Mouse (Mus musculus) B cell, adult 62 days (primary cell): ENCODE measurements around the gene Gm8206. TPM values are rescaled to one million over a fixed set of nuclear protein-coding genes. Genes with fewer than 3 reads are reported as not detected.

Experiments
- total RNA-seq: library from RNA; stranded (reverse); gene quantifications from 4 replicates; pipeline ENCODE4 v1.2.4, GENCODE M21; 2023

The Gm8206 gene
- total RNA-seq = not detected in 4 replicates

GRCm38 (mm10) chr14:6093842-6094241 lies at the start of gene Gm8206:
Gm8206 (minus strand) TSS chr14:6093942.

GRCm38 (mm10) chr14:6125707-6126106 lies 32.0 kb upstream of the Gm8206 start, which contains the start of gene Gm3476:
Gm3476 (minus strand) TSS chr14:6125807.

GRCm38 (mm10) chr14:6108272-6108925 lies 14.7 kb upstream of the Gm8206 start, which contains the start of gene Gm3468:
Gm3468 (minus strand) TSS chr14:6108665.

GRCm38 (mm10) chr14:6058167-6058566 lies 35.6 kb downstream of the Gm8206 start, which contains the start of gene Gm6337:
Gm6337 (minus strand) TSS chr14:6058267.

GRCm38 (mm10) chr14:5979037-5979436 lies 114.7 kb downstream of the Gm8206 start, which contains the start of gene Gm3453:
Gm3453 (minus strand) TSS chr14:5979137.

Other genes starting within 250 kb of the Gm8206 start
- not detected in 4 replicates for gene Gm8237, start 213.6 kb downstream of the Gm8206 start, total RNA-seq
- not detected in 4 replicates for gene Gm3248, start 132.2 kb downstream of the Gm8206 start, total RNA-seq
- not detected in 4 replicates for gene Gm3453, start 114.8 kb downstream of the Gm8206 start, total RNA-seq
- not detected in 4 replicates for gene Gm6337, start 35.7 kb downstream of the Gm8206 start, total RNA-seq
- not detected in 4 replicates for gene Gm3468, start 14.7 kb upstream of the Gm8206 start, total RNA-seq
- gene Gm3476, start 31.9 kb upstream of the Gm8206 start, total RNA-seq = not detected in 4 replicates
- gene Gm21560, start 125.3 kb upstream of the Gm8206 start, total RNA-seq = not detected in 4 replicates
- 0.35 TPM in 1 of 4 replicates, not detected in the others for gene Gm3411, start 193.3 kb upstream of the Gm8206 start, total RNA-seq
- not detected in 4 replicates for gene Gm21103, start 210.9 kb upstream of the Gm8206 start, total RNA-seq
- not detected in 4 replicates for gene Gm3618, start 249.7 kb upstream of the Gm8206 start, total RNA-seq